Mouse (Mus musculus) stomach, embryonic 14.5 days (tissue): ENCODE measurements at regions not wholly inside any gene's neighbourhood (a gene's known extent, or its start where the extent isn't known, plus 50 kb on each side); places are given as distances from the start of the nearest gene placed in this dataset.

Source experiments
- ATAC-seq: fragments of 200-750 bp; cut with Nextera tagmentation; 2 replicates; pipeline ENCODE4 v1.8.0; 2017; ENCODE audit warnings: low read depth, moderate TSS enrichment; ENCODE audit not compliant: insufficient number of reproducible peaks, insufficient read depth, low FRiP score
- H3K27ac ChIP-seq: fragments of 300-500 bp; sonication (generic); 2 replicates; pipeline ENCODE4 v1.5.1; 2014; ENCODE audit warnings: mild to moderate bottlenecking, low read length, moderate library complexity, mixed read lengths
- H3K27me3 ChIP-seq: fragments of 300-500 bp; sonication (generic); 2 replicates; pipeline ENCODE4 v1.6.1; 2014; ENCODE audit warnings: low read length, control low read depth, mixed read lengths; ENCODE audit not compliant: control insufficient read depth, insufficient read depth
- H3K36me3 ChIP-seq: fragments of 300-500 bp; sonication (generic); 2 replicates; pipeline ENCODE4 v1.6.1; 2014; ENCODE audit warnings: mild to moderate bottlenecking, control low read depth, low read length, moderate library complexity, mixed read lengths; ENCODE audit not compliant: control insufficient read depth, insufficient read depth
- H3K4me1 ChIP-seq: fragments of 300-500 bp; sonication (generic); 2 replicates; pipeline ENCODE4 v1.6.1; 2014; ENCODE audit warnings: low read length, control low read depth, mixed read lengths; ENCODE audit not compliant: control insufficient read depth, insufficient read depth
- H3K4me2 ChIP-seq: fragments of 300-500 bp; sonication (generic); replicated peaks from 2 replicates; pipeline ENCODE4 v1.6.1; 2014; ENCODE audit warnings: low read depth, low read length, control low read depth
- H3K4me3 ChIP-seq: fragments of 300-500 bp; sonication (generic); 2 replicates; pipeline ENCODE4 v1.5.1; 2014; ENCODE audit warnings: low read depth, low read length, control low read depth
- H3K9ac ChIP-seq: fragments of 300-500 bp; sonication (generic); replicated peaks from 2 replicates; pipeline ENCODE4 v1.6.1; 2014; ENCODE audit warnings: low read depth, mild to moderate bottlenecking, control low read depth, low read length, moderate library complexity, mixed read lengths
- H3K9me3 ChIP-seq: fragments of 300-500 bp; sonication (generic); 2 replicates; pipeline ENCODE4 v1.6.1; 2016; ENCODE audit warnings: low read depth, low read length, control low read depth; ENCODE audit not compliant: control insufficient read depth
- WGBS: fragments of 180-500 bp; shearing (Covaris S2); extraction: QIAGEN DNeasy Blood & Tissue Kit; methylation state at CpG from one replicate; pipeline ENCODE4 v1.1.7; 2014; 5-methylcytosine and 5-hydroxymethylcytosine counted together

DNA sequence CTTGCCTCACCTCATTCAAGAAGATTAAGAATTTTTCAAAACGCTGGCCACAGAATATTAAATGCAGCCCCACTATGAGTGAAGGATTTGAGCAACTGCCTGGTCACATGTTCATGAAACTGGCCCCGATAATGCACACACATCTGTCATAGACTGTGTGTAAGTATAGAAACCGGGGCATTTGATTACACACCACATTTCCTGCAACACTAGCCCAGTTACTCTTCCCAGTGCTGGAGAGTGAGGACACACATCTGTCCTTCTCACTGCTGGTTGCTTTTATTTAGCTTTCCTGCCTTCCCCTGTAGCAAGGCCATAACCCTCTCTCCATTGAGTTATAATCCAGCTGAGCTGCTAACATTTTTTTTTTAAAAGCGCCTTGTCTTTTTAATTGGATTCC lies 581.4 kb downstream of the Epha4 start:
- no peak for ATAC-seq
- 50% methylated on average over 4 of the region's 4 CpGs for WGBS

GRCm38 (mm10) chr1:76942730-76943129 lies 572.2 kb downstream of the Epha4 start:
- no peak overlapping the region for H3K4me3 ChIP-seq
- WGBS: 2% methylated on average over 3 of the region's 3 CpGs
- H3K9ac ChIP-seq: no peak overlapping the region
- peak; percentile 58; the same call in 1 of the 2 replicates for ATAC-seq
- H3K9me3 ChIP-seq: 0 out of 2 replicates have a peak, but pooled peaks cover 4% of the 10 kb centered on the region
- H3K27ac ChIP-seq: no peak overlapping the region
- H3K36me3 ChIP-seq: no peaks in the 10 kb centered on the region
- H3K4me2 ChIP-seq: no peak overlapping the region
- H3K4me1 ChIP-seq: peaks cover 7% of the 10 kb centered on the region; the same call in 1 of the 2 replicates
- no peaks in the 10 kb centered on the region for H3K27me3 ChIP-seq

More for the DNA sequence above, 581.4 kb downstream of the Epha4 start:
- H3K4me1 ChIP-seq: no peaks in the 10 kb centered on the region
- no peak overlapping the region for H3K4me2 ChIP-seq
- no peaks in the 10 kb centered on the region for H3K27me3 ChIP-seq
- H3K27ac ChIP-seq: no peak overlapping the region
- H3K36me3 ChIP-seq: no peaks in the 10 kb centered on the region
- no peaks in the 10 kb centered on the region for H3K9me3 ChIP-seq
- no peak overlapping the region for H3K4me3 ChIP-seq
- no peak overlapping the region for H3K9ac ChIP-seq

GRCm38 (mm10) chr1:76944046-76944445 lies 570.8 kb downstream of the Epha4 start:
- ATAC-seq: no peak
- H3K27ac ChIP-seq: no peak overlapping the region
- no peaks in the 10 kb centered on the region for H3K36me3 ChIP-seq
- H3K9me3 ChIP-seq: 0 out of 2 replicates have a peak, but pooled peaks cover 4% of the 10 kb centered on the region
- no peak overlapping the region for H3K4me2 ChIP-seq
- no peak overlapping the region for H3K4me3 ChIP-seq
- whole genome bisulfite sequencing: 64% methylated on average over 4 of the region's 4 CpGs
- no peaks in the 10 kb centered on the region for H3K27me3 ChIP-seq
- peaks cover 7% of the 10 kb centered on the region; the same call in 1 of the 2 replicates for H3K4me1 ChIP-seq
- no peak overlapping the region for H3K9ac ChIP-seq

DNA sequence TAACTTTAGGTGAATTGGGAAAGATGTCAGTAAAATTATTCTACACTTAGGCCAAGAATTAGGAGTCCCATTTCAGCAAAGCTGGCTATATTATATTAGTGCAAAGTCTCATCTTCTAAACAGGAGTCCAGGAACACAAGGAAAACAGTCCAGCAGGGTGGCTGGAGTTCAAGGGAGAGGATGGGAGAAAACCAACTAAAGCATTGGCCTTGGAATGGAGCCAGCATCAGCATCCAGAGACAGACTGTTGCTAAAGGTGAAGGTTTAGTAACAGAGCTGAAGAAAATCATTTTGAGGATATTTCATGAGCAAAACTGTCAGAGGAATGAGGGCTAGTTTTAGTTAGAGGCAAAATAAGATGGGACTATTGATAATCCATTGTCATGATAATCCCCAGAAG lies 559.9 kb downstream of the Epha4 start:
- Histone ChIP-seq H3K4me1 (no peaks in the 10 kb centered on the region), H3K27me3 (no peaks in the 10 kb centered on the region), H3K4me2 (no peak overlapping the region), H3K36me3 (no peaks in the 10 kb centered on the region), H3K27ac (no peak overlapping the region), H3K9ac (no peak overlapping the region), H3K4me3 (no peak overlapping the region), H3K9me3 (no peaks in the 10 kb centered on the region)
- no peak for ATAC-seq

DNA sequence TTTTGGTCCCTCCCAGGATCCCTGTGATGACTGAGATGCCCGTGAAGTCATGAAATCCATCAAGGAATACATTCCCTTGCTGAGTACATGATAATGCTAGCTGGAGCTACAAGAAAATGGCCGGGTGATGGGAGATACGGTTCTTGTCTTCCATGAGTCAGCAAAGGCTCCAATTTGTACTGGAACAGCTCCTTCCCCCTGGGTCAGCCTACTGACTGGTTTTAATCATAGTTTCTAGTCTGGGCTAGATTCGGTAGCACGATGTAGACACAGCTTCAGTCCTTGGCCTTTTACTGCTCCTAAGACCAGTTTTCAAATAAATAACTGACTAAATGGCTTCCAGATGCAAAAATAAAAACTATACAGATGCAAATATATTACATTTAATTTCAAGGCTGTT lies 557.5 kb downstream of the Epha4 start:
- 85% methylated on average over 5 of the region's 5 CpGs for WGBS
- H3K4me2 ChIP-seq: no peak overlapping the region
- ATAC-seq: no peak

GRCm38 (mm10) chr1:76958706-76959105 lies 556.2 kb downstream of the Epha4 start:
- 64% methylated on average over 4 of the region's 4 CpGs for WGBS

More for the DNA sequence above, 557.5 kb downstream of the Epha4 start:
- Histone ChIP-seq H3K36me3 (no peaks in the 10 kb centered on the region), H3K9ac (no peak overlapping the region), H3K4me3 (no peak overlapping the region), H3K27ac (no peak overlapping the region), H3K4me1 (no peaks in the 10 kb centered on the region), H3K9me3 (no peaks in the 10 kb centered on the region), H3K27me3 (no peaks in the 10 kb centered on the region)

DNA sequence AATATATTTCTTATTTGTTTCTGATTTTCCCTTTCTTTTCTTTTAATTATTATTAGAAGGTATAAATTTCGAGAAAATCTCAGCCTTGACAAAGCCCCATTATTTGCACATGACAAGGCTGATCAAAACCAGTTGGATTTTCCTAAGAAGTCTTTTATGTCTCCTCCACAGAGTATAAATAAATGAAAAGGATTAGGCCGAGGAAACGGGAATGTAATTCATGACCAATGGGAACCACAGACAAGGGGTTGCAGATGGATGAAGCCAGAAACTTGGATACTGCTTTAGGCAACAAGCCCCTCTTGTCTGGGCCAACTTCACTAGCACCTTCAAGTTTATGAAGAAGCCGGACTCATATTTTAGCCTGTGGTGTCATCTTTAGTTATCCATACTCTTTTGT lies 542.4 kb downstream of the Epha4 start:
- Histone ChIP-seq H3K27ac (no peak overlapping the region), H3K36me3 (no peaks in the 10 kb centered on the region), H3K9me3 (no peaks in the 10 kb centered on the region), H3K4me1 (peaks cover 6% of the 10 kb centered on the region; the same call in 1 of the 2 replicates), H3K27me3 (no peaks in the 10 kb centered on the region), H3K4me2 (no peak overlapping the region), H3K9ac (no peak overlapping the region), H3K4me3 (no peak overlapping the region)
- WGBS: 46% methylated on average over 4 of the region's 4 CpGs
- ATAC-seq: no peak

More at GRCm38 (mm10) chr1:76958706-76959105, 556.2 kb downstream of the Epha4 start:
- no peaks in the 10 kb centered on the region for H3K4me1 ChIP-seq
- H3K36me3 ChIP-seq: no peaks in the 10 kb centered on the region
- no peak overlapping the region for H3K9ac ChIP-seq
- no peak overlapping the region for H3K4me2 ChIP-seq
- H3K27me3 ChIP-seq: no peaks in the 10 kb centered on the region
- H3K9me3 ChIP-seq: no peaks in the 10 kb centered on the region
- H3K4me3 ChIP-seq: no peak overlapping the region
- H3K27ac ChIP-seq: no peak overlapping the region
- no peak for ATAC-seq

GRCm38 (mm10) chr1:76975077-76975945 lies 539.6 kb downstream of the Epha4 start:
- ATAC-seq: no peak
- WGBS: 41% methylated on average over 12 of the region's 12 CpGs

More at GRCm38 (mm10) chr1:76975077-76975945, 539.6 kb downstream of the Epha4 start:
- Histone ChIP-seq H3K27me3 (no peaks in the 10 kb centered on the region), H3K9me3 (no peaks in the 10 kb centered on the region), H3K36me3 (no peaks in the 10 kb centered on the region), H3K27ac (no peak overlapping the region), H3K4me3 (no peak overlapping the region), H3K4me2 (no peak overlapping the region), H3K4me1 (peaks cover 6% of the 10 kb centered on the region; the same call in 1 of the 2 replicates), H3K9ac (no peak overlapping the region)
